Mouse (Mus musculus) E14TG2a.4 (cell line): ENCODE measurements around the gene Acot7.

Source experiments
- CTCF ChIP-seq: conservative IDR thresholded peaks from 2 replicates; pipeline ENCODE4 v1.5.1; 2014; ENCODE audit warnings: low read length
- NANOG ChIP-seq: IDR thresholded peaks from 2 replicates; pipeline ENCODE4 v1.6.1; 2014; ENCODE audit warnings: borderline replicate concordance, low read length, mixed read lengths

GRCm38 (mm10) chr4:152257070-152257469 lies 79.1 kb downstream of the Acot7 start:
- no peak for TF ChIP-seq CTCF
- TF ChIP-seq NANOG = no peak
